Mouse (Mus musculus) ES-E14 (cell line): ENCODE data around the gene Rnf220.

ENCODE experiments used
- CHD2 ChIP-seq: IDR thresholded peaks from 2 replicates; pipeline ENCODE4 v1.6.1; 2014; ENCODE audit warnings: mild to moderate bottlenecking, low read depth, low read length, inconsistent platforms
- ZC3H11A ChIP-seq: IDR thresholded peaks from 2 replicates; pipeline ENCODE4 v1.6.1; 2012; ENCODE audit warnings: low read depth, mild to moderate bottlenecking, inconsistent platforms, low read length, borderline replicate concordance
- ZNF384 ChIP-seq: IDR thresholded peaks from 2 replicates; pipeline ENCODE4 v1.6.1; 2012; ENCODE audit warnings: low read depth, low read length, inconsistent platforms

DNA sequence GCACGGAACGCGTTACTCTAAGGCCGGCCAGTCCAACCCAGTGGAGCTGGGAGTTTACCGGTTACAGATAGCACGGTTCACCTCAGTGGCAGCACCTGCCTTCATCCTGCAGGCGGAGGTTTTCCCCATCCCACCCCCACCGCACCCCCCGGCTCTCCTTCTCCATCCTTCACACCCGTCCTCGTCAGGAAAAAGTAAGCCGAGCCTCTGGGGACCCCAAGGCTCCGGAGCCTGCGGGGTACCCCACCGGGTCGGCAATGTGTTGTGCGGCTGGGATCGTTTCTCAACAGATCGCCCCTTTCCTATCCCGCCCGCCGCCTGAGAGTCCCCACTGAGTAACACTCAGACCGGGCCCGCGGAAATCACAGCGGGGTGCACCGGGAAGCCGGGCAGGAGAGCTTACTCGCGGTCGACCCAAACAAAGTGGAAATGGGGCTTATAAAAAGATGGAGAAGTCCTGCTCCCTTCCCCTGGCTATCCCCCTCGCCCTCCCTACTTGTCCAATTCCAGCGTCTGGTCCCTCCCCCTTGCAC, 917 bp downstream of the Rnf220 start:
- TF ChIP-seq CHD2 (no peak), ZC3H11A (no peak), ZNF384 (no peak)
